Mouse (Mus musculus): ENCODE data around the gene Abcc6.

GRCm38 (mm10) chr7:45988344-45988743 lies 41.8 kb downstream of the Abcc6 start:
- TF ChIP-seq TAL1 (conservative IDR thresholded peaks at IDR 0.05; ENCODE audit: low read depth, low read length) (no peak), CTCF (IDR thresholded peaks at IDR 0.05; ENCODE audit: low read depth, low read length) (no peak)
